Mouse (Mus musculus) gastrocnemius, postnatal 10 days (tissue): ENCODE measurements around the gene Pik3ap1. TPM values are rescaled to one million over a fixed set of nuclear protein-coding genes. Genes with fewer than 3 reads are reported as not detected.

Experiments used
- DNase-seq: peaks from one replicate; pipeline ENCODE4 v3.0.0; 2021; ENCODE audit warnings: mixed read lengths
- total RNA-seq, 2 experiments: library from RNA; stranded (reverse); gene quantifications; 2 replicates each; pipeline ENCODE4 v1.2.3; 2021

Gene Pik3ap1
- total RNA-seq, 2 experiments from 2014 or later = 0.87 to 2.7 TPM

GRCm38 (mm10) chr19:41279724-41280244 is 105.1 kb downstream of the Pik3ap1 start:
- DNase-seq = no peak

GRCm38 (mm10) chr19:41278606-41279005 is 106.3 kb downstream of the Pik3ap1 start:
- DNase-seq = no peak

- DNase-seq = no peak
These were observed 109.3 kb downstream of the Pik3ap1 start for GRCm38 (mm10) chr19:41275588-41275987.

- DNase-seq = no peak
These were observed 114.0 kb downstream of the Pik3ap1 start for GRCm38 (mm10) chr19:41270906-41271305.

GRCm38 (mm10) chr19:41270151-41270727 is 114.7 kb downstream of the Pik3ap1 start:
- no peak for DNase-seq

- DNase-seq = no peak
These were observed 118.5 kb downstream of the Pik3ap1 start for GRCm38 (mm10) chr19:41266251-41266901.

- DNase-seq = no peak
These were observed 120.5 kb downstream of the Pik3ap1 start for GRCm38 (mm10) chr19:41264331-41264799.

- peak; percentile 90 for DNase-seq
These were observed 121.1 kb downstream of the Pik3ap1 start, which contains the start of gene Tm9sf3 for GRCm38 (mm10) chr19:41263630-41264295. Gene Tm9sf3, minus strand, starts transcription at chr19:41263997.

GRCm38 (mm10) chr19:41262712-41263629 is 121.9 kb downstream of the Pik3ap1 start:
- DNase-seq = peak; percentile 73

GRCm38 (mm10) chr19:41260736-41261135 is 124.2 kb downstream of the Pik3ap1 start:
- DNase-seq = no peak

- DNase-seq = no peak
These were observed 125.6 kb downstream of the Pik3ap1 start for GRCm38 (mm10) chr19:41259256-41259655.

- peak; percentile 35 for DNase-seq
These were observed 126.2 kb downstream of the Pik3ap1 start for GRCm38 (mm10) chr19:41258707-41259106.

GRCm38 (mm10) chr19:41254584-41254983 is 130.3 kb downstream of the Pik3ap1 start:
- DNase-seq = no peak

- no peak for DNase-seq
These were observed 135.9 kb downstream of the Pik3ap1 start for GRCm38 (mm10) chr19:41248968-41249367.

- DNase-seq = no peak
These were observed 136.6 kb downstream of the Pik3ap1 start for GRCm38 (mm10) chr19:41248271-41248670.

GRCm38 (mm10) chr19:41246271-41246670 is 138.6 kb downstream of the Pik3ap1 start:
- DNase-seq = no peak

GRCm38 (mm10) chr19:41244581-41244980 is 140.3 kb downstream of the Pik3ap1 start:
- DNase-seq = peak; percentile 64

- DNase-seq = no peak
These were observed 142.9 kb downstream of the Pik3ap1 start for GRCm38 (mm10) chr19:41241997-41242396.

- DNase-seq = no peak
These were observed 151.2 kb downstream of the Pik3ap1 start for GRCm38 (mm10) chr19:41233698-41234097.
